Mouse (Mus musculus) lung, adult 2 months (tissue): Measurements from ENCODE around the gene Lrrn4cl. TPM values are rescaled to one million over a fixed set of nuclear protein-coding genes. Genes with fewer than 3 reads are reported as not detected.

ENCODE experiments used
- DNase-seq: peaks from one replicate; pipeline ENCODE4 v3.0.0; 2022
- H3K4me1 ChIP-seq: fragments of 200-500 bp; 2 replicates; pipeline ENCODE4 v1.6.1; 2011; ENCODE audit warnings: low read length; ENCODE audit not compliant: control insufficient read depth, insufficient read depth
- H3K4me3 ChIP-seq: fragments of 200-500 bp; replicated peaks from 2 replicates; pipeline ENCODE3; 2011; ENCODE audit warnings: low read depth, mild to moderate bottlenecking, control low read depth, low read length; ENCODE audit errors: extremely low read depth
- CTCF ChIP-seq: fragments of 200-500 bp; IDR thresholded peaks from 2 replicates; pipeline ENCODE4 v1.5.1; 2011; ENCODE audit warnings: mild to moderate bottlenecking, low read length, control low read depth; ENCODE audit not compliant: insufficient read depth
- POLR2A ChIP-seq: fragments of 200-500 bp; IDR thresholded peaks from 2 replicates; pipeline ENCODE4 v1.6.1; 2011; ENCODE audit warnings: low read depth, mild to moderate bottlenecking, control low read depth, low read length, borderline replicate concordance; ENCODE audit errors: extremely low read depth
- WGBS: fragments of 180-500 bp; shearing (Covaris S2); methylation state at CpG from one replicate; pipeline ENCODE4 v1.1.7; 2018; 5-methylcytosine and 5-hydroxymethylcytosine counted together
- polyA plus RNA-seq: library from polyadenylated mRNA; depleted of rRNA; stranded (reverse); fragments of >200 nt; gene quantifications from 2 replicates; pipeline ENCODE4 v1.2.3, GENCODE M21; 2012

The Lrrn4cl gene
- polyA plus RNA-seq, 1 experiment: 3.4 TPM

GRCm38 (mm10) chr19:8875031-8875430, 24.5 kb downstream of the Lrrn4cl start:
- H3K4me1 ChIP-seq: peaks cover 3% of the 10 kb centered on the region
- 89% methylated on average over 7 of the region's 7 CpGs for WGBS
- no peak overlapping the region for H3K4me3 ChIP-seq
- DNase-seq: no peak
- TF ChIP-seq POLR2A (no peak), CTCF (no peak)

- peaks cover 3% of the 10 kb centered on the region for H3K4me1 ChIP-seq
- under 1% methylated on average over 42 of the region's 42 CpGs for WGBS
- peak; percentile 83 for DNase-seq
- peak; percentile 92; the same call in 1 of the 2 replicates for TF ChIP-seq POLR2A
- TF ChIP-seq CTCF: no peak
- peak within 1 kb of the TSS; percentile 76 for H3K4me3 ChIP-seq
These were observed 29.9 kb downstream of the Lrrn4cl start, which contains the start of gene Uqcc3 for GRCm38 (mm10) chr19:8880311-8881033. TSS of gene Uqcc3 (minus strand) at chr19:8880923.

- Histone ChIP-seq H3K4me1 (peaks cover 3% of the 10 kb centered on the region), H3K4me3 (peak overlapping the region; percentile 76)
- no peak for DNase-seq
- 8% methylated on average over 3 of the region's 3 CpGs for WGBS
- TF ChIP-seq CTCF (no peak), POLR2A (no peak)
These were observed 30.4 kb downstream of the Lrrn4cl start for GRCm38 (mm10) chr19:8881034-8881392.

DNA sequence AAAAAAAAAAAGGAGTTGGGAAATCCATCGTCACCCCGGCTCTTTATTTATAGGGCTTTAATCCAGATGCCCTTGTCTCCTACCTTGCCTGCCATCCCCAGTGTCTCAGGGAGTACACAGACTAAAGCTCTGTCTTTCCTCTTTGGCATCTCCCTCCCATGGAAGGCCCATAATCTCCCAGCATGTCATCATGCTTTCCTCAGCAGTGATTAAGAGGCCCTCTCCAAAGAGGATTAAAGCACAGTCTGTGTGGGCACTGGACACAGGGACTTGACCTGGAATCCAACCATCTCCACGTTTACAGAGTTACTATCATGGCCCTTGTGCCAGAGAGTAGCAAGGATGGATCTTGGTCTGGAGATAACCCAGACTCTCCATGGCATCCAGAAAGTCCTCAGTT, 33.0 kb downstream of the Lrrn4cl start, which contains the start of the genes Lbhd1 and Gm49403:
TSS of gene Lbhd1 (plus strand) at position 117 of the 400 bp plus-strand sequence.
TSS of gene Gm49403 (plus strand) at position 315 of the 400 bp plus-strand sequence.
- no peak for DNase-seq
- WGBS: 69% methylated on average over 3 of the region's 3 CpGs
- Histone ChIP-seq H3K4me3 (no peak within 1 kb of the TSS), H3K4me1 (peaks cover 6% of the 10 kb centered on the region)
- no peak for TF ChIP-seq CTCF
- no peak for TF ChIP-seq POLR2A

GRCm38 (mm10) chr19:8886916-8887584, 36.5 kb downstream of the Lrrn4cl start:
- TF ChIP-seq CTCF (no peak), POLR2A (no peak)
- Histone ChIP-seq H3K4me1 (peaks cover 3% of the 10 kb centered on the region; the same call in 1 of the 2 replicates), H3K4me3 (no peak overlapping the region)
- no peak for DNase-seq
- 40% methylated on average over 1 of the region's 1 CpGs for WGBS

DNA sequence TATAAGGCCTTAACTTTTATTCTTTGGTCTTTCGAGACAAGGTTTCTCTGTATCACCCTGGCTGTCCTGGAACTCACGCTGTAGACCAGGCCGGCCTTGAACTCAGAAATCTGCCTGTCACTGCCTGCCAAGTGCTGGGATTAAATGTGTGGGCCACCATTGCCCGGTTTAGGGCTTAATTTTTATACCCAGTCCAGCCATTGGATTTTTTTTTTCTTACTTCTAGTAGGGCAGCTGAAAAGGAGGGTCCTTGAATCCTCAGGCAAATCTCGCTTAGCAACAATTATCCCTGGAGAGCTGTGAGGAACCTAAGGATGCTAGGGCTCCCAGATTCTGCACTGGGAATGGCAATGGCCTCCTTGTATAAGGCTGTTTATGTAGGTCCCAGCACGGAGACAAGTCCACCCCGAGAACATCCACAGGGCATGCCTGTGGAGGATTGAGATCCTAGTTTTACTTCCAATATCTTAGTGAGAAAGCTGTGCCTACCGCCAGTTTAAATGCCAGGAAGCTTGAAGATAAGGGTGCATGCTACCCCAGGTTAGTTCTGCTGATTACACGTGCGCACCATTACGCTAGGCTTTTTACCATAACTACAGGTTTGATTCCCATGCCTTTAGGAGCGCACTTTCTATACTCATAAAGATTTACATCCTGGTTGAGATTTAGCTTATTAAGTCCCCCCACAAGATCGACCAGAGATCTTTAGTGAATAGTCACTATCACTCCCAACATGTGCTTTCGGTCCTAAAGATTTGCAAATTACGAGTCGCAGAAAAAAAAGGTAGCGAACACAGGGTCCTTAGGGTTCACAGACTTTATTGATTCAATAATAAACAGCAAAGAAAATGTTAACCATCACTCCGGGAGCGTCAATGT, 37.3 kb downstream of the Lrrn4cl start:
- DNase-seq: no peak
- TF ChIP-seq CTCF (no peak), POLR2A (no peak)
- H3K4me3 ChIP-seq: peak overlapping the region; percentile 96
- 18% methylated on average over 19 of the region's 19 CpGs for whole genome bisulfite sequencing
- peaks cover 3% of the 10 kb centered on the region; the same call in 1 of the 2 replicates for H3K4me1 ChIP-seq

DNA sequence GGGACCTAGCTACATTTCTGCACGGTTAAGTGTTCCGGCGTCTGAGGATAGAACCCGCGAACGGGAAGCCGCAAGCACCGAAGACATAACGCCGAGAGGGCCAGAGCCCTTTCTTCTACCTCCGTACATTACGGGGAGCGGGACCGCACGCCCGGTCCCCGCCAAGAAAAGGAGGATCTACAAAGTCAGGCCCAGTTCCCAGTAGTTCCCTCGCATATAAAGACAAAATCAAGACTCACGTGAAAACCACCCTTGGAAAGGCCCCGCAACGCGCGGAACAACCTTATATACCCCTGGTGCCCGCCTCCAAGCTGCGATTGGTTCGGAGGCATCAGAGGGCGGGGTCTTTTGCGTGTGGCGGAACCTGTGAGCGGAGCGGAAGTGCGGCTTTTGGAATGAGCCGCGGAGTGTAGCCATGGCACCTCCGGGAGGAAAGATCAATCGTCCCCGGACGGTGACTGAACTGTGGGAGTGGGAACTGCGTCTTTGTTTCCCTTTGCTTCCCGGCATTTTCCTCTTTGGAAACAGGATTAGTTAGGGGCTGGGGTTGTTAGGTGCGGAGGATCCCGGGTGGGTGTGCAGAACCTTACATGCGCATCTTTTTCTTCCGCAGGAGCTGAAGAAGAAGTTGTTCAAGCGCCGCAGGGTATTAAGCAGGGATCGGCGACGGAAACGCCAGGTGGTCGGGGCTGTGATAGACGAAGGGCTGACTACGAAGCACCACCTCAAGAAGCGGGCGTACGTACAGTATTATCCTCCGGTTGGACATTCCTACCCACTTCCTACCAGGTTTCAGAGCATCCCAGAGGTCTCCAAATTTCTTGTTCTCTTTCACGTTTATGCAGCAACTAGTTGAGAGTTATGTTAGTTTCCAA, 38.2 kb downstream of the Lrrn4cl start, which contains the start of the genes 1810009A15Rik and Gm49416:
TSS of gene 1810009A15Rik (plus strand) at position 343 of the 875 bp plus-strand sequence.
TSS of gene Gm49416 (plus strand) at position 416 of the 875 bp plus-strand sequence.
- H3K4me1 ChIP-seq: peaks cover 3% of the 10 kb centered on the region; the same call in 1 of the 2 replicates
- peak; percentile 90 for DNase-seq
- peak within 1 kb of the TSS; percentile 96 for H3K4me3 ChIP-seq
- under 1% methylated on average over 58 of the region's 58 CpGs for WGBS
- TF ChIP-seq CTCF (no peak), POLR2A (no peak; the same call in 1 of the 2 replicates)
